Mouse (Mus musculus) megakaryocyte, embryonic 14.5 days (primary cell): ENCODE results near the gene Eef1g.

Experiments used
- FLI1 ChIP-seq: IDR thresholded peaks from 2 replicates; pipeline ENCODE4 v1.6.1; 2012; ENCODE audit warnings: low read length, inconsistent platforms, mixed read lengths
- GATA1 ChIP-seq: IDR thresholded peaks from 3 replicates; pipeline ENCODE4 v1.6.1; 2012; ENCODE audit warnings: mixed read lengths, low read length, inconsistent platforms, borderline replicate concordance

GRCm38 (mm10) chr19:9025562-9026257, 58.9 kb downstream of the Eef1g start:
- TF ChIP-seq GATA1: no peak
- TF ChIP-seq FLI1: no peak
